Mouse (Mus musculus) testis, adult 2 months (tissue): ENCODE results near the gene Aloxe3.

Source experiments
- CTCF ChIP-seq: fragments of 200-500 bp; IDR thresholded peaks from 2 replicates; pipeline ENCODE4 v1.5.1; 2012; ENCODE audit warnings: low read depth, mild to moderate bottlenecking, inconsistent platforms, low read length, moderate library complexity; ENCODE audit not compliant: control insufficient read depth, insufficient read depth, insufficient replicate concordance
- POLR2A ChIP-seq: fragments of 200-500 bp; IDR thresholded peaks from 2 replicates; pipeline ENCODE4 v1.6.1; 2012; ENCODE audit warnings: low read depth, mild to moderate bottlenecking, inconsistent platforms, low read length, moderate library complexity; ENCODE audit not compliant: control insufficient read depth

DNA sequence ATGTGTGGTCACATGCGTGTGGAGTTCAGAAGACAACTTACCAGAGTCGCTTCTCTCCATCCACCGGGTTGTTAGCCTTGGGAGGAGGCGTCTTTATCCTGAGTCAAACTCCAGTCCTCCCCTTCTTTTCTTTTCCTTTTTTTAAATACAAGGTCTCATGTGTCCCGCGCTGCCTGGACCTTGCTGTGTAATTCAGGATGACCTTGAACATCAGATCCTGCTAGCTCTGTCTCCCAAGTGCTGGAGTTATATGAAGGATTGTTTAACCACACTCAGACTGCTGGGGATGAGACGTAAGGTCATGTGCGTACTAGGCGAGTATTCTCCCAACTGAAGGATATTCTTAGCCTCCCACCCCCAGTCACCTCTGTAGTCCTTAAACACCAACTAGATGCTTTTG is 48.4 kb upstream of the Aloxe3 start:
- TF ChIP-seq CTCF: no peak
- no peak for TF ChIP-seq POLR2A
